Mouse (Mus musculus) liver, postnatal 0 days (tissue): Measurements from ENCODE around the gene Pglyrp1.
A peak's percentile ranks its signal among the peaks of the same experiment; 100 is the strongest.

Experiments
- CTCF ChIP-seq: sonication (generic); IDR thresholded peaks from 2 replicates; pipeline ENCODE4 v1.5.1; 2016; ENCODE audit warnings: antibody characterized with exemption, low read depth
- EP300 ChIP-seq: IDR thresholded peaks from 2 replicates; pipeline ENCODE4 v1.6.1; 2016; ENCODE audit warnings: antibody characterized with exemption, low read depth, mild to moderate bottlenecking

GRCm38 (mm10) chr7:18873253-18873652 is 2.1 kb downstream of the Pglyrp1 start:
- TF ChIP-seq CTCF (peak; percentile 90), EP300 (no peak)
